Mouse (Mus musculus): ENCODE results near the gene Tiprl.

Tiprl gene

GRCm38 (mm10) chr1:165236321-165237298 lies at the start of gene Tiprl:
TSS of gene Tiprl (minus strand) at chr1:165236996.
- DNase-seq = peak; percentile 96

DNA sequence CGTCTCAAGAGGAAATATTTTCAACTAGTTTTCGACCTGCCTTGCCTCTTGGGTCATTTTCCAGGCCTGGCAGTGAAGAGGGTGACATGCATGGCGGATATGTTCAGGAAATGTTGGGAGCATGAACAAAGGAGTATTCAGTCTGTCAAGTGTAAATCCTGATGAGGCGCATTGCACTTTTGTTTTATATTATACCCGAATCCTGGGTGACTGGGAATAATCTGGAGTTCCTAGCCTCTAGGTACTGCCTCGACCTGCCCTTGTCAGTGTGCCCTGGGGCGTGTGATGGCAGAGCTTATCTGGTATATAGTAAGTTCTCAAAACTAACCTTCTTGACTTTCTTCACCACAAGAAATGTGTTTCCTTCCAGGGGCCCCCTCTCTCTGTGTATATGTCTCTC lies 47.3 kb upstream of the Tiprl start:
- no peak for DNase-seq

DNA sequence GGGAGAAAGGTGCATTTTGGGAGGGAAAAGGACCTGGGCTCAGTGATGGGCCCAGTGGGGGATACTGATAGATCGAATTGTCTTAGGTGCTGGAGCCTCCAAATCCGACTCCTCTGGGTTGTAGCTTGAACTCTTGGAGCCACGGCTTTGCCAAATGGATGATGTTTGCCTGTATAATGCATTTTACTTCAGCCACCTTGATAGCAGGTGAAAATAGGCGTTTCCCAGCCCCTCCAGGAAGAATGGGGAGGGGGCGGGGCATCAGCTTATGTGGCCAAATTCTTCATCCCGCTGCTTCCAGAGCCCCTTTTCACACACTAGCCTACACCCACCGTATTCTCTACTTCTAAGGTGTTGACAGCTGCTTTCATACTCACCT lies 46.2 kb upstream of the Tiprl start:
- DNase-seq = no peak

GRCm38 (mm10) chr1:165282222-165282966 lies 45.6 kb upstream of the Tiprl start:
- peak; percentile 4 for DNase-seq

DNA sequence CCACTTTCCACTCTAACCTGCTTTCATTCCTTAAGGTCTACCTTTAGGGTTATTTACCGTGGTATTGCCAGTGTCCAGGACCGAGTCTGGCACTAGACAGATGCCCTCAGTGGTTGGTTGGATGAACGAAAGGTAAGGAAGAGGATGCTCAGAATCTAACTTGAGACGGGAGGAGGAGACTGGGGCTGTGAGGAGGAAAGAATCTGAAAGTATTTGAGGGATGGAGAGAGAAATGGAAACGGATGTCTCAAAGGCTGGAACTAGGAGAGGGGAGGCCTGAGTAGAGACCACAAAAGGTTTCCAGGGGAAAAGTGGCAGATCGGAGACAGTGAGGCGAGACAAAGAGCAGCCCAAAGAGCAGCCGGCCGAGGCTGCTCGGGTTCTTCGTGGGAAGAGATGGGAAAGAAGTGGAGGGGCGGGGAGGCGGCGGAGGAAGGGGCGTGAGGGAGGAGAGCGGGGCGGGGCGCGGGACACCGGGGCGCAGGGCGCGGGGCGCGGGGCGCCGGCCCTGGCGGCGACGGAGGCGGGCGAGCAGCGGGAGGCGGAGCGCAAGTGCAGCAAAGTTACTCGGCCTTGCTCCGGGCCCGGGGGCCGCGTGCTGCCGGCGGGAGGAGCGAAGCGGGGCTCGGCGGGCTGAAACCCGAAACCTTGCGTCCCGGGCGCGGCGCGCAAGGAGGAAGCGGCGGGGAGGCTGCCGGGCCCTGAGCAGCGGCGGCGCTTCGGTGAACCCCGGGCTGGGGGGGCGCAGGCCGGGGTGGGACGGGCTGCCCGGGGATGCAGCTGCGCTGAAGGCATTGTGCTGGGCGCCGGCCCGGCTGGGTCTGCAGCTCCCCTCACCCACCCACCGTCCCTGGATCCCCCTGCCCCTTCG lies 44.8 kb upstream of the Tiprl start:
- DNase-seq = peak; percentile 55

GRCm38 (mm10) chr1:165280741-165281140 lies 43.9 kb upstream of the Tiprl start:
- DNase-seq = no peak

DNA sequence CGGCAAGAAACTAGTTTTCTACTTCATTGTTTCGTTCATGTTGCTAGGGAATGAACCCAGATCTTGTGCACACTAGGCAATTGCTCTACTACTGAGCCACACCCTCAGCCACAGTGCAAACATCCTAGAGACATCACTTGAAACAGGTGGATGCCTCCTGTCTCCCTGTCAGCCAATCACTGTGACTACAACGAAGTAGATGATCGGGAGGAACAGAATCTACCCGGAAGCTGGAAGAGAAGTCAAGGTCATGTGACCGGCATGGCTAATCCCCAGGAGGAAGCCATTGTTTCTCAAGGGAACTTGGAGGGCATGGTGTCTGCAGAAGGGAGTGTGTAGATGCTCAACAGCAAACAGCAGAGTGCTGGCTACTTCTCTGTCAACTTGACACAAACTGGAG lies 38.1 kb upstream of the Tiprl start:
- no peak for DNase-seq

- DNase-seq = peak; percentile 42
Observed at GRCm38 (mm10) chr1:165252027-165252671, 15.4 kb upstream of the Tiprl start.

DNA sequence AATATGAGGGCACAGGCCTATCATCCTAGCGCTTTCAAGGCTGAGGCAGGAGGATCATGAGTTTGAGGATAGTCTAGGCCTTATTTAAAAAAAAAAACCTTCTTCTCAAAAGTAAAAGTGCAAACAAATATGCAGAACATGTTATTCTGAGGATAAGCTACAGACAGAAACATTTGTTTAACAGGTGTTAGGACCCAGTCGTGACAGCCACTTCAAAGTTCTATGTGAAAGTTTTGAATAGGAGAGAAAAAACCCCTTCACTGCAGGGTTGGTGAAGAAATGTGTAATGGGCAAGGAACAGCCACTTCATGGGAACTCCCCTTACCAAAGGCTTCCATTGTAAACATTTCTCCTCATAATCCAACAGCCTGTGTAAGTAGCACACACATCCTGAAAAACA lies 13.8 kb upstream of the Tiprl start:
- DNase-seq = no peak

DNA sequence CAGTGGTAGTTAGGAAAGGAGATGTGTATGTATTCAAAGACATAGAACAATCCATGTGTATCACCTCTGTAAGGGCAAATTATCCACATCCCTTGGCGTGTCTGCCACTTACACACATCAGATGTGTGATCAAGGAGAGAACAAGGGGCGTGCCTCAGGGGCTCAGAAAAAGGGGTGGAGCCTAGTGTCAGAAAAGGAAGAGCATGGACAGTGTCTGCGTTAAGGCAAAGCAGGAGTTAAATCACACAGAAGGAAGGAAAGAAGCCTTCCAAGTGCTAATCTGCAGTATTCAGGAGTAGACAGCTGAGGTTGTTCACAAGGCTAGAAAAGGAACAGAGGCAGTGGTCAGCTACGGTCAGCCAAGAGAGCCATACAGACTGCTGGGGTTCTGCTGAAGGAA lies 12.0 kb upstream of the Tiprl start:
- no peak for DNase-seq

GRCm38 (mm10) chr1:165247788-165248187 lies 11.0 kb upstream of the Tiprl start:
- no peak for DNase-seq

DNA sequence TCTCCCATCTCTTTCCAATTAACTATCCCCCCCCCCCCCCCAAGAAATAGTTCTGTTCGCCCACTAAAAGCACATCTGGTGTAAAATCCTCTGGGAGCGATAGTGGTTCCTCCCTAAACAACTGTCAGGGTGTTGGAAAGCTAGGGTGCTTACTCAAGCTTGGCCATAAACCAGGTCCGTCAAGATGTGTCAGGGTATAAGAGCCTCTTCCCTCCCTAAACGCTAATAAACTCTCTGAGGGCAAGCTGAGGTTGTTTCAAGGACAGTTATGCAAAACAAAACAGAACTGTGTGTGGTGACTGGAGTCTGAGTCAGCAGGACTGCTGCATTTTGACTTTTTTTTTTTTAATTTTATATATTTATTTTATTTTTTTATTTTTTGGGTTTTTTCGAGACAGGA lies 10.3 kb upstream of the Tiprl start:
- no peak for DNase-seq

DNA sequence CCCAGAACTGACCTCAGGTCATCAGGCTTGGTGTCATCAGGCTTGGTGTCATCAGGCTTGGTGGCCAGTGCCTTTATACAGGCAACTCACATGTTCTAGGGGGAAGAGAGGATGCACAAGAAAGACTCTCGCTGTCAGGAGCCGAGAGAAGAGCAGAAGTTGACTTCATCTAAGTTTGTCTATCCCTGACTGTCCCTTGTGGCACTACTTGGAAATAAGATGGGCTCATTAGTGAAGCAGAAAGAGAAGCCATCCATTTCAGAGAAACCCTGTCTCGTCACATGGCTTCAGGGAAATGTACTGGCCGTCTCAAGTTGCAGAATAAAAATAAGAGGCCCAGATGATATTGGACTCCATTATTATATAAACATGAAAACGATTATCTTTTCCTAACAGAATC lies 9.8 kb upstream of the Tiprl start:
- no peak for DNase-seq

- no peak for DNase-seq
Observed at GRCm38 (mm10) chr1:165235846-165236245, 950 bp downstream of the Tiprl start.

GRCm38 (mm10) chr1:165233806-165234205 lies 3.0 kb downstream of the Tiprl start:
- no peak for DNase-seq

- no peak for DNase-seq
Observed at GRCm38 (mm10) chr1:165230691-165231090, 6.1 kb downstream of the Tiprl start.

GRCm38 (mm10) chr1:165229577-165229976 lies 7.2 kb downstream of the Tiprl start:
- no peak for DNase-seq

DNA sequence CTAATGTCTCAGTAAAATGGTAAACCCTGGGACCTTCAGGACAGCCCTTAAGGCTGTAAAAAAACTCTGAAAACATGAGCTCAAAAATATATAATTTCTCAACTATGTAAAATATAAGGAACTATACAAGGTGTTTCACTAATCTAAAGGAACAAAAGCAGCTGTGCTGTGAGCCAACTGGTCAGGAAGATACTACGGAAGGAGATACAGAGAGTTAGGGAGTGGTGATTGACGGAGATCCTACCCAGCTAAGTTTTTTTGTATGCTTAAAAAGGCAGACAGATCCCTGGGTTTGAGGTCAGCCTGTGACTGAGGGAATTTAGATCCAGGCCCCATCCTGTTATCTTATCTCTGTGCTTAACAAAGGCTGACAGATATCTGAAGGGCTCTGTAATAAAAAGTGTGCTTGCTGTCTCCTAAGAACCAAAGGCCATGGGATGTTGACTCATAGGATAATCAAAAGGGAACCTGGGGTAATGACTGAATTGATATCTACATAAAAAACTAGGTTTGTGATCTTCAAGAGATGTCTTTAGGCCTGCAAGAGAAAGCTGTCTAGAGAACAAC lies 19.7 kb downstream of the Tiprl start:
- DNase-seq = no peak

DNA sequence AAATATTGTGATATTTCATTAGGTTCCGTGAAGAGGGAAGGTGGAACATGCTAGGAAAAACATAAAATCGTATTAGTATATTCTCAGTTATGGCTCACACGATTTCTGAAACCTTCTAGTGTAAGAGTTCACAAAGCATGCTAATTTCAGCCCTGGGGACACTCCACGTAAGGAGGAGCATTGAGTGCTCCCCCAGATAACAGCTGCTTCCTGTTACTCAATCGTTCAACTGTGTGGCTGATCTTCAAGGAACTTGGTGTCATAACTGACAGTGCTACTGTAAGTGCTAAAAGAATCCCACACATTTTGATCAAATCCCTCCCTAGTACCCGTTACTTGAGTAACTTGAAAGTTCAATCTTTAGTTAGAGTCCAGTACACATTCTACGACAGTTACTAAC lies 21.0 kb downstream of the Tiprl start:
- DNase-seq = no peak

GRCm38 (mm10) chr1:165205591-165205990 lies 31.2 kb downstream of the Tiprl start:
- DNase-seq = no peak

DNA sequence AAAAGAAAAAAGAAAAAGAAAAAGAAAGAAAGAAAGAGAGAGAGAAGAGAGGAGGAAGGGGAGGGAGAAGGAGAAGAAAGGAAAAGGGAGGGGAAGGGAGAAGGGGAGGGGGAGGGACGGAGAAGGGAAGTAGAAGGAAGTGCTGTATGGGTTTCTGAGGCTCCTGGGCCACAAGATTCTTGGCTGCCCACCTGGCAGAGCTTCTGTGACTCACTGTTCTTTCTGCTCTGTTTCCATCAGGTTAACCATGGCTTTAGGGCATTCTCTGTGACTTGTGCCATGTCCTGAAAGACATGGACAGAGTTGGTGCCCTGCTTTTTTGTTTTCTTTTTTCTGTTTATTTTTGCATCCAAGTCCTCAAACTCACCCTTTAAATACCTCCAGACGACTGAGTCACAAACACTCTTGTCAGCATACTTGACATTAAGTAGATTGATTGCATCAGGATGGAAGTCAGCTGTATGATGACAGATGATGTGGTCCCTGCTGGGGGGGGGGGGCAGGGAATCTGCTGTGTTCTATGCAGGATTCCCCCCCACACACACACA lies 33.2 kb downstream of the Tiprl start:
- no peak for DNase-seq

Measured in thymus, postnatal 25 days (tissue).